Mouse (Mus musculus) ES-E14 (cell line): ENCODE measurements at regions not wholly inside any gene's neighbourhood (a gene's known extent, or its start where the extent isn't known, plus 50 kb on each side); places are given as distances from the start of the nearest gene placed in this dataset.
A peak's percentile ranks its signal among the peaks of the same experiment; 100 is the strongest.

Experiments
- DNase-seq: peaks from one replicate; pipeline ENCODE4 v3.0.0-alpha.2; 2013; ENCODE audit warnings: low read depth, low spot score
- H3K27ac ChIP-seq: 2 replicates; pipeline ENCODE4 v1.5.1; 2012; ENCODE audit warnings: low read depth, mild to moderate bottlenecking, low read length, moderate library complexity, mixed read lengths; ENCODE audit not compliant: poor library complexity, insufficient read depth, severe bottlenecking
- H3K36me3 ChIP-seq: 2 replicates; pipeline ENCODE4 v1.6.1; 2012; ENCODE audit warnings: mild to moderate bottlenecking, low read length, moderate library complexity, mixed read lengths; ENCODE audit not compliant: control insufficient read depth, poor library complexity, insufficient read depth, severe bottlenecking
- H3K4me1 ChIP-seq, 2 experiments: fragments of 150-350 bp in 1 of 2; sonication (generic) in 1 of 2; 2 replicates each; pipeline ENCODE4 v1.6.1; 2012; ENCODE audit warnings: low read length in 2 of 2, mild to moderate bottlenecking in 1 of 2, mixed read lengths in 1 of 2; ENCODE audit not compliant: control insufficient read depth in 2 of 2, insufficient read depth in 2 of 2, poor library complexity in 1 of 2
- H3K4me3 ChIP-seq, 2 experiments: fragments of 150-350 bp in 1 of 2; sonication (generic) in 1 of 2; 2 replicates each; pipeline ENCODE4 v1.5.1; 2012; ENCODE audit warnings: low read length in 2 of 2, low read depth in 1 of 2, mild to moderate bottlenecking in 1 of 2, mixed read lengths in 1 of 2; ENCODE audit not compliant: insufficient read depth in 1 of 2, poor library complexity in 1 of 2, severe bottlenecking in 1 of 2
- H3K9ac ChIP-seq: 2 replicates; pipeline ENCODE4 v1.6.1; 2012; ENCODE audit warnings: low read depth, mild to moderate bottlenecking, low read length, mixed read lengths; ENCODE audit not compliant: poor library complexity, insufficient read depth, severe bottlenecking
- H3K9me3 ChIP-seq: fragments of 150-350 bp; sonication (generic); 2 replicates; pipeline ENCODE4 v1.6.1; 2012; ENCODE audit warnings: low read depth, mild to moderate bottlenecking, low read length; ENCODE audit not compliant: control insufficient read depth, insufficient read depth
- CHD2 ChIP-seq: IDR thresholded peaks from 2 replicates; pipeline ENCODE4 v1.6.1; 2014; ENCODE audit warnings: mild to moderate bottlenecking, low read depth, low read length, inconsistent platforms
- HCFC1 ChIP-seq: IDR thresholded peaks from 2 replicates; pipeline ENCODE4 v1.6.1; 2012; ENCODE audit warnings: low read length, inconsistent platforms, borderline replicate concordance; ENCODE audit not compliant: insufficient read depth
- MAFK ChIP-seq: IDR thresholded peaks from 2 replicates; pipeline ENCODE4 v1.6.1; 2014; ENCODE audit warnings: mild to moderate bottlenecking, low read depth, low read length, inconsistent platforms; ENCODE audit not compliant: insufficient read depth
- ZC3H11A ChIP-seq: IDR thresholded peaks from 2 replicates; pipeline ENCODE4 v1.6.1; 2012; ENCODE audit warnings: low read depth, mild to moderate bottlenecking, inconsistent platforms, low read length, borderline replicate concordance
- ZNF384 ChIP-seq: IDR thresholded peaks from 2 replicates; pipeline ENCODE4 v1.6.1; 2012; ENCODE audit warnings: low read depth, low read length, inconsistent platforms
- in situ Hi-C, 2 experiments: fragments of 600-800 bp; cut with MboI; formaldehyde crosslinking; loops; one replicate each; pipeline ENCODE4 v1.15.1; 2025; ENCODE audit warnings: low sequenced_read_pairs in 2 of 2, inconsistent platforms in 1 of 2; ENCODE audit not compliant: unreplicated experiment in 2 of 2

- Histone ChIP-seq H3K4me1 (no peaks in the 10 kb centered on the region), H3K36me3 (no peaks in the 10 kb centered on the region), H3K27ac (no peak overlapping the region), H3K9ac (no peak overlapping the region), H3K4me3 (no peak overlapping the region), H3K9me3 (no peaks in the 10 kb centered on the region)
- TF ChIP-seq ZC3H11A (0 out of 2 replicates have a peak, but pooled peaks have one; percentile 11), HCFC1 (no peak), CHD2 (no peak)
- in situ Hi-C loops = no loop called here
- peak; percentile 44 for DNase-seq
Observed at GRCm38 (mm10) chr5:41044465-41044864, 663.5 kb downstream of the Rab28 start.

- no peaks in the 10 kb centered on the region for H3K4me1 ChIP-seq
- H3K27ac ChIP-seq = no peak overlapping the region
- TF ChIP-seq ZNF384 (no peak), HCFC1 (no peak), CHD2 (no peak), MAFK (no peak), ZC3H11A (no peak)
- in situ Hi-C loops = no loop called here
- H3K9ac ChIP-seq = no peak overlapping the region
- no peak overlapping the region for H3K4me3 ChIP-seq
- H3K9me3 ChIP-seq = no peaks in the 10 kb centered on the region
- DNase-seq = no peak
- no peaks in the 10 kb centered on the region for H3K36me3 ChIP-seq
Observed at GRCm38 (mm10) chr5:41038790-41039189, 669.2 kb downstream of the Rab28 start.

GRCm38 (mm10) chr5:41006692-41007091, 701.3 kb downstream of the Rab28 start:
- in situ Hi-C loops = loop anchor here in 1 of 2 experiments (25.0 kb wide), 1 partner anchor 94 kb away; no protein-coding TSS in a partner anchor
- H3K36me3 ChIP-seq = no peaks in the 10 kb centered on the region
- no peak for DNase-seq
- TF ChIP-seq ZC3H11A = no peak
- no peak for TF ChIP-seq HCFC1
- no peak for TF ChIP-seq MAFK
- TF ChIP-seq CHD2 = no peak
- no peak for TF ChIP-seq ZNF384
- H3K9me3 ChIP-seq = no peaks in the 10 kb centered on the region; the same call in 1 of the 2 replicates
- H3K9ac ChIP-seq = no peak overlapping the region
- no peak overlapping the region for H3K27ac ChIP-seq
- H3K4me3 ChIP-seq = no peak overlapping the region
- H3K4me1 ChIP-seq = no peaks in the 10 kb centered on the region

DNA sequence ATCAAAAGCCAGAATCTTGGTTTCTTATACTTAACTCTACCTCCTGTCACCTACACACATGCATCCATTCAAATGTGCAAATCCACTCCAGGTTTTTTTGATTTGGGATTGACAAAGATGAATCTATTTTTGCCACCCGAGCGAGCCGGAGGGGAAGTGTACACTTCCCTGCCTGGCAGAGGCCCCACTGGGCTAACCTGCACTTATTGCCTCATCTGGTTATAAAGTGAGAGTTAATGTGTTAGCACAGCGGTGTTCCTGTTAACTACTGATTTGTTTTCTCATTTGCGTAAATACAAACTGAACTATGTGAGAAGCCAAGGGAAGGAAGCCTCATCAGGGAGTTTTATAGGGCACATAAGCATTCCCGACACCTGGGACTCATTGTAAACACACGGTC, 721.4 kb downstream of the Rab28 start:
- in situ Hi-C loops = no loop called here
- Histone ChIP-seq H3K9me3 (no peaks in the 10 kb centered on the region), H3K4me1 (no peaks in the 10 kb centered on the region), H3K4me3 (no peak overlapping the region), H3K9ac (no peak overlapping the region), H3K27ac (no peak overlapping the region), H3K36me3 (no peaks in the 10 kb centered on the region)
- TF ChIP-seq CHD2 (no peak), HCFC1 (no peak), ZC3H11A (no peak), MAFK (no peak), ZNF384 (no peak)
- no peak for DNase-seq

DNA sequence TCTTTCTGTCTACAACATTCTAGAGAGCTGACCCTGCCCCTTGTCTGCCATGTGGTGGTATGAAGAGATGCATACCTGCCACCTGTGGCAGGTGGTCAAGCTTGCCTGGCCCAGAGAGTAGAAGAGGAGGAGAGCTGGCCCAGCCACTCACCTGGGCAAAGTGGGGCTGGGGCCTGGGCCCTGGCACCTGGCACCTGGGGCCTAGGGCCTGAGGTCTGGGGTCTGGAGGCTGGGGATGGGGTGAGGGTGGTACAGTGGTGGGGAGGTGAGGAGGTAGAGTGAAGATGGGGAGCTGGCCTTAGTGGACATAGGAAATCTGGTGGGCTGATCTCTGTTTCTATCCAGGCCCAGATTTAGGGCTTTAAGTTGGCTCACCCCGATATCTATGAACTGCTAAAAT, 733.1 kb downstream of the Rab28 start:
- no peaks in the 10 kb centered on the region for H3K9me3 ChIP-seq
- H3K9ac ChIP-seq = no peak overlapping the region
- no peak for DNase-seq
- no peak overlapping the region for H3K4me3 ChIP-seq
- in situ Hi-C loops = no loop called here
- no peaks in the 10 kb centered on the region for H3K36me3 ChIP-seq
- no peak overlapping the region for H3K27ac ChIP-seq
- TF ChIP-seq HCFC1 (no peak), ZNF384 (no peak), CHD2 (no peak), ZC3H11A (no peak), MAFK (no peak)
- H3K4me1 ChIP-seq = no peaks in the 10 kb centered on the region
